Mouse (Mus musculus): Measurements from ENCODE around the gene Orc3. TPM values are rescaled to one million over a fixed set of nuclear protein-coding genes. Genes with fewer than 3 reads are reported as not detected.
"Not testable (repeated sequence)": the region's sequence is repeated elsewhere in the genome, so short reads cannot be mapped to it uniquely, and the experiment has no call there.

Gene Orc3
- polyA plus RNA-seq, 1 experiment from 2014 or later = 77.5 TPM

DNA sequence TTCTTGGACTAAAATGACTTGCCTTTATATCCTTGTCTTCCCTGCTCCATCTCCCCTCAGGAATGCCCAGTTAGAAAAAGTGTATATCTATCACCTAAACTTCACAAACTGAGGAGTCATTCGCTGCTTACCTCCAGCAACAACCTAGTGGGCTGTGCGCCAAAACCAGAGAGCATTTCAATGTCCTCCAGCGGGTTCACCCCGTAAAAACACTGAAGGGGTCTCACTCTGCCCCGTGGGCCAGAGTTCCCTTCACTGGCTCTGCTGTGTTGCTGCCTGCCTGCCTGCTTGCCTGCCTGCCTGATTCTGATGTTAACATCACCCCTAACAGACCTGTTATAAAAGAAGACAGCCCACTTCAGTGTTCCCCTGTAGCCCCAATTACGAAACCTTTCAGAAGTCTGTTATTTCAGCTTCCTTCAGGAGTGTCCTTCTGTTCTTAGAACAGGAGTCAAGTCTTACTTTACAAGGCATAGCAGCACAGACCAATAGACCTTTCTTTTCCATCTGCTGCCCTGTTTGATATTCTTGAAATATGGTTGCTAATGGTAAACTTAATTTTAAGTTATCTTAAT lies 1.1 kb downstream of the Orc3 start:
- H3K9me3 ChIP-seq (replicated peaks; ENCODE audit: control insufficient read depth, low read length) = no peaks in the 10 kb centered on the region
- ATAC-seq (ENCODE audit: insufficient read depth, low FRiP score) = no peak
- no peaks in the 10 kb centered on the region for H3K36me3 ChIP-seq (ENCODE audit: control insufficient read depth, insufficient read depth, low read length)
- WGBS = 60% methylated on average over 6 of the region's 6 CpGs
- peak overlapping the region; percentile 78 for H3K4me3 ChIP-seq (replicated peaks; ENCODE audit: low read length)
- peak overlapping the region; percentile 23; the same call in 1 of the 2 replicates for H3K27ac ChIP-seq (ENCODE audit: low read length)
- H3K27me3 ChIP-seq (ENCODE audit: control insufficient read depth, insufficient read depth, low read length) = no peaks in the 10 kb centered on the region
- peak overlapping the region; percentile 68 for H3K4me2 ChIP-seq (ENCODE audit: low read depth, low read length)
- peak overlapping the region; percentile 88 for H3K9ac ChIP-seq (ENCODE audit: low read length)
- H3K4me1 ChIP-seq (ENCODE audit: control insufficient read depth, insufficient read depth, low read length) = peaks cover 20% of the 10 kb centered on the region

- Histone ChIP-seq H3K27me3 (ENCODE audit: control insufficient read depth, insufficient read depth, low read length) (no peaks in the 10 kb centered on the region), H3K4me2 (ENCODE audit: low read depth, low read length) (no peak overlapping the region), H3K27ac (ENCODE audit: low read length) (no peak overlapping the region), H3K36me3 (ENCODE audit: control insufficient read depth, insufficient read depth, low read length) (peaks cover 7% of the 10 kb centered on the region; the same call in 1 of the 2 replicates), H3K4me3 (replicated peaks; ENCODE audit: low read length) (no peak overlapping the region), H3K9me3 (replicated peaks; ENCODE audit: control insufficient read depth, low read length) (no peaks in the 10 kb centered on the region), H3K4me1 (ENCODE audit: control insufficient read depth, insufficient read depth, low read length) (no peaks in the 10 kb centered on the region), H3K9ac (ENCODE audit: low read length) (no peak overlapping the region)
- no peak for ATAC-seq (ENCODE audit: insufficient read depth, low FRiP score)
- 94% methylated on average over 10 of the region's 10 CpGs for WGBS
Measured at GRCm38 (mm10) chr4:34606658-34607057, 8.1 kb downstream of the Orc3 start.

DNA sequence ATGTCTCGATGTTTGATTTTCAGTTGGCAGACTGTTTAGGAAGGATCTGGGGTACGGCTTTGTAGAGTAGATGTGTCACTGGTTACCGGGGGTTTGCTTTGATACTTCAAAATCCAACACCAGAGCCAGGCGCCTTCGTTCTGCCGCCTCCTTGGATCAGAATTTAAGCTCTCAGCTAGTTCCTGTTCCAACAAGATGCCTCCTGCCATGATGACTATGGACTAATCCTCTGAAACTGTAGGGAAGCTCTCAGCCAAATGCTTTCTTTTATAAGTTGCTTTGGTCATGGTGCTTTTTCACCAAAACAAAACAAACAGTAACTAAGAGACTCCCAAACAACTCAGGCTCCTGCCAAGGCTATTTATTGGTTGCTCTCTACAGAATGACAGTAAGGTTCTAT lies 11.6 kb downstream of the Orc3 start:
- Histone ChIP-seq H3K36me3 (ENCODE audit: control insufficient read depth, insufficient read depth, low read length) (peaks cover 7% of the 10 kb centered on the region; the same call in 1 of the 2 replicates), H3K9ac (ENCODE audit: low read length) (no peak overlapping the region), H3K9me3 (replicated peaks; ENCODE audit: control insufficient read depth, low read length) (no peaks in the 10 kb centered on the region), H3K4me1 (ENCODE audit: control insufficient read depth, insufficient read depth, low read length) (no peaks in the 10 kb centered on the region), H3K27me3 (ENCODE audit: control insufficient read depth, insufficient read depth, low read length) (no peaks in the 10 kb centered on the region), H3K27ac (ENCODE audit: low read length) (no peak overlapping the region), H3K4me3 (replicated peaks; ENCODE audit: low read length) (no peak overlapping the region), H3K4me2 (ENCODE audit: low read depth, low read length) (no peak overlapping the region)
- WGBS = 95% methylated on average over 6 of the region's 6 CpGs
- no peak for ATAC-seq (ENCODE audit: insufficient read depth, low FRiP score)

GRCm38 (mm10) chr4:34584871-34585607 lies 29.7 kb downstream of the Orc3 start:
- Histone ChIP-seq H3K9ac (ENCODE audit: low read length) (no peak overlapping the region), H3K27ac (ENCODE audit: low read length) (no peak overlapping the region), H3K27me3 (ENCODE audit: control insufficient read depth, insufficient read depth, low read length) (no peaks in the 10 kb centered on the region), H3K36me3 (ENCODE audit: control insufficient read depth, insufficient read depth, low read length) (peaks cover 9% of the 10 kb centered on the region; the same call in 1 of the 2 replicates), H3K4me3 (replicated peaks; ENCODE audit: low read length) (no peak overlapping the region), H3K4me2 (ENCODE audit: low read depth, low read length) (no peak overlapping the region), H3K9me3 (replicated peaks; ENCODE audit: control insufficient read depth, low read length) (no peaks in the 10 kb centered on the region), H3K4me1 (ENCODE audit: control insufficient read depth, insufficient read depth, low read length) (no peaks in the 10 kb centered on the region)
- WGBS = 65% methylated on average over 7 of the region's 7 CpGs
- no peak for ATAC-seq (ENCODE audit: insufficient read depth, low FRiP score)

- H3K9ac ChIP-seq (ENCODE audit: low read length) = no peak overlapping the region
Measured at GRCm38 (mm10) chr4:34583427-34583826, 31.3 kb downstream of the Orc3 start.

DNA sequence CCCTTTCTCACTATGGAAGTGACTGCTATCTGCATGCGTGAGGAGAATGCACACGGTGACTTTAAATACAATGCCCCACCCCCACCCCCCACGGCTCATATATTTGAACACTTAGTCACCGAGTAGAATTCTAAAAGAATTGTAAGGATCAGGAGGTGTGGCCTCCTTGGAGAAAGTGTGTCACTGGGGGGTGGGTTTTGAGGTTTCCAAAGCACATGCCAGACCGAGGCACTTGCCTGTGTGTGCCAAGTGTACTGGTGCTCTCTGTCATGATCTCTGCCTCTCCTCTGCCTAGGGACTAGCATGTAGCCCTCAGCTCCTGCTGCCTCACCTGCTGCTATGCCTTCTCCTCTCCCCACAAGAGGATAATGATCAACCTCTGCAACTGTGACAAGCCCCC lies 32.3 kb downstream of the Orc3 start:
- peak; percentile 60; the same call in 1 of the 2 replicates for ATAC-seq (ENCODE audit: insufficient read depth, low FRiP score)
- no peak overlapping the region for H3K4me2 ChIP-seq (ENCODE audit: low read depth, low read length)
- H3K36me3 ChIP-seq (ENCODE audit: control insufficient read depth, insufficient read depth, low read length) = peaks cover 9% of the 10 kb centered on the region; the same call in 1 of the 2 replicates
- H3K9me3 ChIP-seq (replicated peaks; ENCODE audit: control insufficient read depth, low read length) = no peaks in the 10 kb centered on the region
- WGBS = 55% methylated on average over 5 of the region's 5 CpGs
- H3K9ac ChIP-seq (ENCODE audit: low read length) = no peak overlapping the region
- no peak overlapping the region for H3K27ac ChIP-seq (ENCODE audit: low read length)
- H3K4me3 ChIP-seq (replicated peaks; ENCODE audit: low read length) = no peak overlapping the region
- no peaks in the 10 kb centered on the region for H3K4me1 ChIP-seq (ENCODE audit: control insufficient read depth, insufficient read depth, low read length)
- no peaks in the 10 kb centered on the region for H3K27me3 ChIP-seq (ENCODE audit: control insufficient read depth, insufficient read depth, low read length)

More at GRCm38 (mm10) chr4:34583427-34583826, 31.3 kb downstream of the Orc3 start:
- H3K36me3 ChIP-seq (ENCODE audit: control insufficient read depth, insufficient read depth, low read length) = peaks cover 9% of the 10 kb centered on the region; the same call in 1 of the 2 replicates
- H3K4me1 ChIP-seq (ENCODE audit: control insufficient read depth, insufficient read depth, low read length) = no peaks in the 10 kb centered on the region
- no peak overlapping the region for H3K4me2 ChIP-seq (ENCODE audit: low read depth, low read length)
- H3K27ac ChIP-seq (ENCODE audit: low read length) = no peak overlapping the region
- no peak for ATAC-seq (ENCODE audit: insufficient read depth, low FRiP score)
- 89% methylated on average over 3 of the region's 3 CpGs for WGBS
- no peaks in the 10 kb centered on the region for H3K27me3 ChIP-seq (ENCODE audit: control insufficient read depth, insufficient read depth, low read length)
- no peaks in the 10 kb centered on the region for H3K9me3 ChIP-seq (replicated peaks; ENCODE audit: control insufficient read depth, low read length)
- no peak overlapping the region for H3K4me3 ChIP-seq (replicated peaks; ENCODE audit: low read length)

DNA sequence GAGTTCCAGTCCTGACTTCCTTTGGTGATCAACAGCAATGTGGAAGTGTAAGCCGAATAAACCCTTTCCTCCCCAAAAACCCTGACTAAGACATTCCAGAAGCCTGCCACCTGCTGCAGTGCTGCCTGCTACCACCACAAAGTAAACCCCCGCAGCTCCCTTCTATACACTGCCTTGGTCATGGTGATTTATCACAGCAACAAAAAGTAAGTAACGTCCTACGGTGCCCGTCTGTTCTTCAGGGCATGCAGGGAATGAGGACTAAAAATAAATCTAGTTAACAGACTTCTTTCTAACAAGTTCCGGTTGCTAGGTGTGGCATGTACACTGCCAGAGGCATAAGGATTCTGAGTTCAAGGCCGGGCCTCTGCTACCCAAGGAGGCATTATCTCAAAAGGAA lies 32.8 kb downstream of the Orc3 start:
- ATAC-seq (ENCODE audit: insufficient read depth, low FRiP score) = no peak
- peaks cover 11% of the 10 kb centered on the region; the same call in 1 of the 2 replicates for H3K36me3 ChIP-seq (ENCODE audit: control insufficient read depth, insufficient read depth, low read length)
- no peak overlapping the region for H3K4me3 ChIP-seq (replicated peaks; ENCODE audit: low read length)
- H3K9ac ChIP-seq (ENCODE audit: low read length) = no peak overlapping the region
- 65% methylated on average over 7 of the region's 7 CpGs for WGBS
- H3K4me2 ChIP-seq (ENCODE audit: low read depth, low read length) = no peak overlapping the region
- H3K27ac ChIP-seq (ENCODE audit: low read length) = no peak overlapping the region
- no peaks in the 10 kb centered on the region for H3K4me1 ChIP-seq (ENCODE audit: control insufficient read depth, insufficient read depth, low read length)
- no peaks in the 10 kb centered on the region for H3K9me3 ChIP-seq (replicated peaks; ENCODE audit: control insufficient read depth, low read length)
- no peaks in the 10 kb centered on the region for H3K27me3 ChIP-seq (ENCODE audit: control insufficient read depth, insufficient read depth, low read length)

DNA sequence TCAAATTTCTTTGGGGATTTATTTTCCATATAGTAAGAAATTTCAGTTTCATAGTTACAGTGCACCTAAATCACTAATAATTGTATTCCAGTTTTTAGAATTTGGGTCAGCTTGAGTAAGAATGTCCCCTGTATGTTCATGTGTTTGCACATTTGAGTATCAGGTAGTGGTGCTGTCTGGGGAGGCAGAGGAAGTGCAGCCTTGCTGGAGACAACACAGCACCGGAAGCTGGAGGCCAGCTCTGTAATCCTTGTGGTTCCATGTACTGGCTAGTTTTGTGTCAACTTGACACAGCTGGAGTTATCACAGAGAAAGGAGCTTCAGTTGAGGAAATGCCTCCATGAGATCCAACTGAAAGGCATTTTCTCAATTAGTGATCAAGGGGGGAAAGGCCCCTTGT lies 33.3 kb downstream of the Orc3 start:
- 84% methylated on average over 1 of the region's 1 CpGs for WGBS
- H3K36me3 ChIP-seq (ENCODE audit: control insufficient read depth, insufficient read depth, low read length) = peaks cover 16% of the 10 kb centered on the region; the same call in 1 of the 2 replicates

DNA sequence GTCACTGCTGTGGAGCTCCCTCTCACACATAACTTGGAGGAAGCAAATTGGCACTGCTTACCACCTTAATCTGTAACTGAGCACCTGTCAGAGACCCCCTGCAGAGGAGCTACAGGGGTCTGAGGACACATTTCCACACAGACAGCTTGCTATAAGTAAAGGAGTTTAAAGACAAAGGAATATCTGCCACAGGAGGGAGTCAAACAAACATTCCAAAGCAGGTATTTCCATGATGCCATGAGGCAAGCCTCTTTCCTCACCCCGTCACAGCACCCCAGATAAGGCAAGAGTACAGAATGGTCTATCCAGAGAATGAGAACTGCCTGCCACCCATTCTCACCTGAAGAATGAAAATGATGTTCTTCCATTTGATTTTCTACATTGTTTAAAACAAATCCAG lies 35.5 kb downstream of the Orc3 start:
- peaks cover 27% of the 10 kb centered on the region; the same call in 1 of the 2 replicates for H3K36me3 ChIP-seq (ENCODE audit: control insufficient read depth, insufficient read depth, low read length)
- ATAC-seq (ENCODE audit: insufficient read depth, low FRiP score) = no peak
- no peaks in the 10 kb centered on the region for H3K27me3 ChIP-seq (ENCODE audit: control insufficient read depth, insufficient read depth, low read length)
- H3K9ac ChIP-seq (ENCODE audit: low read length) = no peak overlapping the region
- H3K27ac ChIP-seq (ENCODE audit: low read length) = no peak overlapping the region
- 76% methylated on average over 1 of the region's 1 CpGs for WGBS
- H3K9me3 ChIP-seq (replicated peaks; ENCODE audit: control insufficient read depth, low read length) = no peaks in the 10 kb centered on the region
- no peak overlapping the region for H3K4me2 ChIP-seq (ENCODE audit: low read depth, low read length)
- no peak overlapping the region for H3K4me3 ChIP-seq (replicated peaks; ENCODE audit: low read length)
- H3K4me1 ChIP-seq (ENCODE audit: control insufficient read depth, insufficient read depth, low read length) = no peaks in the 10 kb centered on the region

More for the DNA sequence above, 33.3 kb downstream of the Orc3 start:
- H3K27me3 ChIP-seq (ENCODE audit: control insufficient read depth, insufficient read depth, low read length); H3K4me3 ChIP-seq (replicated peaks; ENCODE audit: low read length); H3K4me2 ChIP-seq (ENCODE audit: low read depth, low read length); H3K27ac ChIP-seq (ENCODE audit: low read length); H3K4me1 ChIP-seq (ENCODE audit: control insufficient read depth, insufficient read depth, low read length); H3K9ac ChIP-seq (ENCODE audit: low read length); ATAC-seq (ENCODE audit: insufficient read depth, low FRiP score); H3K9me3 ChIP-seq (replicated peaks; ENCODE audit: control insufficient read depth, low read length): not testable (repeated sequence)

Measured in stomach, embryonic 16.5 days (tissue).